Mouse (Mus musculus): ENCODE data around the gene Sept9.

GRCm38 (mm10) chr11:117367937-117368336 is 168.5 kb downstream of the Sept9 start:
- TF ChIP-seq EP300 (IDR thresholded peaks at IDR 0.05) (no peak), CTCF (IDR thresholded peaks at IDR 0.05) (no peak)
